Mouse (Mus musculus) layer of hippocampus, postnatal 36 days (tissue): ENCODE measurements at regions not wholly inside any gene's neighbourhood (a gene's known extent, or its start where the extent isn't known, plus 50 kb on each side); places are given as distances from the start of the nearest gene placed in this dataset.
"Not testable (repeated sequence)": the region's sequence is repeated elsewhere in the genome, so short reads cannot be mapped to it uniquely, and the experiment has no call there.

Source experiments
- DNase-seq, 2 experiments: peaks; one replicate each; pipeline ENCODE4 v3.0.0; 2022

DNA sequence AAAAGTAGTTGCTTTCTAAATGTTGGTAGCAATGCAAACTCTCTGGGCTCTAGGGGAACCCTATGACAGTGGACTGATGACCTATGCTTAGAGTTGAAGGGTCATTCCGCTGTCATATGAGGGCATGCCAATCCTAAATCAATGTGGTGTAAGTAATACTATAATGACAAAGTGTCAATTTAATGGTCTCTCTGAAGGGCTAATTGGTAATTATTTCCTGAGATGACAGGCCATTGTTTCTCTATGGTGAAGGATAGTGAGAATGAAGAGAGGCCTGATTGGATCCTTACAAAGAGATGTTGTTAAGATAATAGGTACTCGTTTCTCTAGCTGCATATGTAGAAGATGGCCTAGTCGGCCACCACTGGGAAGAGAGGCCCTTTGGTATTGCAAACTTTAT is 299.7 kb upstream of the Pou3f2 start:
- no peak for DNase-seq

GRCm38 (mm10) chr4:22763026-22763425 is 274.9 kb upstream of the Pou3f2 start:
- not testable (repeated sequence) for DNase-seq
